Mouse (Mus musculus) lung, adult 2 months (tissue): ENCODE results near the gene Hrh1.
"Not testable (repeated sequence)": the region's sequence is repeated elsewhere in the genome, so short reads cannot be mapped to it uniquely, and the experiment has no call there.

Experiments used
- CTCF ChIP-seq: fragments of 200-500 bp; IDR thresholded peaks from 2 replicates; pipeline ENCODE4 v1.5.1; 2011; ENCODE audit warnings: mild to moderate bottlenecking, low read length, control low read depth; ENCODE audit not compliant: insufficient read depth
- POLR2A ChIP-seq: fragments of 200-500 bp; IDR thresholded peaks from 2 replicates; pipeline ENCODE4 v1.6.1; 2011; ENCODE audit warnings: low read depth, mild to moderate bottlenecking, control low read depth, low read length, borderline replicate concordance; ENCODE audit errors: extremely low read depth

- TF ChIP-seq POLR2A, CTCF: not testable (repeated sequence)
These were observed 97.3 kb downstream of the Hrh1 start for GRCm38 (mm10) chr6:114494987-114495386.
